Mouse (Mus musculus) cerebellum, adult (tissue): ENCODE results near the gene Ehhadh.
"Not testable (repeated sequence)": the region's sequence is repeated elsewhere in the genome, so short reads cannot be mapped to it uniquely, and the experiment has no call there.

Experiments
- ATAC-seq: cut with Nextera tagmentation; 2 replicates; pipeline ENCODE4 v1.9.2; 2017; ENCODE audit warnings: mild to moderate bottlenecking, moderate library complexity, mixed read lengths; ENCODE audit not compliant: insufficient number of reproducible peaks, low FRiP score, low TSS enrichment

Ehhadh gene

DNA sequence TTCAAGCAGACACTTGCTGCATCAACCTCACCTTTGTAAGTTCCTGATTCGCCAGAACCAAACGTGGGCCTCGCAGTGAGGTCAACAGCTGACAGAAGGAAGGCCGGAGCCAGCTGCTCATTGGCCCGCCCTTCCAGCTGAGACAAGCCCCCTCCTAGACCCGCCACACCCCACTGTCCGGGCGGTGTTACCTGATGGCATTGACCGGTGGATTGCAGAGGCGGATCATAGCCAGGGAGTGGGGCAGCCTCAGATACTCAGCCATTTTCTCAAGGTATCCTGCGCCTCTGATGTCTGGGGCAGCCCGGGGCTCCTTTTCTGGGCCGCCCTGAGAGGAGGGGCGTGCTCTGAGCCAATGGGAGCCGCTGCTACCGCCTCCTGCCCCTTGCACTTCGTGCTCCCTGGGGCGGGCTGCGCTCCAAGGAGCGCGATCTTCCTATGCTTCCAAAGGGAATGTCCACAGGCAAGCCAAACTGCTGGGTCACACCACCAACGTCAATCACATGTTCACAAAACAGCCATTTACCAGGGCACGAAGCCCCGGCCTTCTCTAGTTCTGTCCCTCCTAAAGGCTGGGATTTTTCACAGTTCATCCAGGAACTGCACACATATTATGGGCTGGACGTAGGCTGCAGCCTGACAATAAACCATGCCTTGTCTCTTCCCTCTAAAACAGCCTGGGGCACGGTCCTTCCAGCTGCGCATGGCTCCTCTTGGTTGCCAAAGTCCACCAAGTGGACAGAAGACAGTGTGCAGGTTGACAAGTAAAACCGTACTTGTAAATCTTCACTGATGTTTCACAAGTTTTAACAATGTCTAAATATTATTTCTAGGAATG lies at the start of gene Ehhadh:
Ehhadh (minus strand) TSS at position 292 of the 838 bp plus-strand sequence.
- ATAC-seq: peak; percentile 90

DNA sequence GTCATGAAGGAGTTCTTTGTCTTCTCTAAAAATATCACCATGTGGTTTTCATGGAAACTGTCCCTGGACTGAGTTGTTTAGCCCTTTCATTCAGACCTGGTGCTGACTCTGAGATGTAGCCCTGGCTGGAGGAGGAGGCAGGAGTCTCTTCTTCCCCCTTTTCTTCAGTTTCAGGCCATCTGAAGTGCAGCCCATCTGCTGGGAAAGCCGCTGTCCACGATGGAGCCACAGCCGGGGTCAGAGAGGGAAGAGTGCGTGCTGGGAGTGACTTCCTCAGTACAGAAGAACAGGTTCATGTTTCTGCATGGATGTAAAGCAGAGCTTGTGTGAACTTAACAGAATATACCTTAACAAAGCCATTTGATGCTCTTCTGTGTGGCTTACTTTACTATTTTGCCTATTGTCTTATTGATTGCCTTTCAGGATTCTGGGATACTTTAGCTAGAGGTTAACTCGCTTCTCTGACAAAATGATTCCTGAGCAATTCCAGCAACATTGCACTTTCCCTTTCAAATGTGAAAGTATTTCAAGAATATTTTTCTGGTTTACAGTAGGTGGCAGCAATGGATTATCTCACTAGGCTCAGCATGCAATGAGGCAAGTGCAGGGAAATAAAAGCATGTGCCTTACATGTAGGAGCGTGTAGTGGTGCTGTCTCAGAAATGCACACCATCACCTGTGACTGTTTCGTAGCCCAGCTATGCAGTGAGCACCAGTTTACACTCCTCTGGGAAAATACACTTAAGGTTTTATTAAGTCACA lies 48.9 kb upstream of the Ehhadh start:
- no peak for ATAC-seq

DNA sequence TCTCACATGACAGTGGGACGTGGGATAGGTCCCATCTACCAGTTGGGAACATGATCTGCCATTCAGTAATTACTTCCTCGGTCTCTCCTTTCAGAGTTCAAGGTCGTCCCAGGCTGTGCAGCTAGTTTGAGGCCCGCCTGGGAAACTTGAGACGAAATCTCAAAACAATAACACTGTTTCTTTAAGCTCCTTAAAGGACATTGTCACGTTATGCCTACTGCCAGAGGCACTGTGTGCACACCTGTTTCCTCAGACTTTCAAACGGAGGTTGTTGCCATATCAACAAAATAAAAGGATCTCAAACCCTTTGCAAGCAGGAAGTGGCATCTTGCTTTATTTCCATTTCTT lies 48.0 kb upstream of the Ehhadh start:
- no peak for ATAC-seq

DNA sequence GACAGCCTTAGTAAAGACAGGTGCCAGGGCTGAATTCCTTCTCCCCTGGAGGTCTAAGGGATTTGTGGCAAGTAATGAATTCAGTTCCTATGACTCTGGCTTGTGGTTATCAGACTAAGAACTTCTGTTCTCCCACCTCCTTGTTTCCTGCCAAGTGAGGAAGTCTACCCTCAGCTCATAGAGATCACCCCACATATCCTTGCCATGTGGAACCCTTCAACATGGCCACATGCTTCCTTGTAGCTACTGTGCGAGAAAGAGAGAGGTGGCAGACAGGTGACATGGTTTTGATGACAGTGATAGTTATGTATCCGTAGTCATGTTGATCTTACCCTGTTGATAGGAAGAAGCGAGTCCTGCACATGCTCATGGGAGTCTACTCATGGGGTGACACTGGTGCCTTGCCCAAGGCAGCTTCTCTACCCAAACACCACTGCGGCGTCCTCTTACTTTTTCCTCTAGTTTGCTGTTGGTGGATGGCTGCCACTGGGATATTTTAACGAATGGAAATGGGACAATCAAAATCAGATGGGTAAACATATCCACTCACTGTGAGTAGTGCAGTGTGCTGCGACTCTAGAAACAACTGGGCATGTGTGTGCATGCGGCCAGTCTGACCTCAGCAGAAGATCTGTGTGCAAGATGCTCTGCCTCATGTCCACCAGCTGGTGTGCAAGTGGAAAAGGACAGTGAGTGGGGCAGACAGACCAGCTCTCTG lies 47.4 kb upstream of the Ehhadh start:
- ATAC-seq: no peak

DNA sequence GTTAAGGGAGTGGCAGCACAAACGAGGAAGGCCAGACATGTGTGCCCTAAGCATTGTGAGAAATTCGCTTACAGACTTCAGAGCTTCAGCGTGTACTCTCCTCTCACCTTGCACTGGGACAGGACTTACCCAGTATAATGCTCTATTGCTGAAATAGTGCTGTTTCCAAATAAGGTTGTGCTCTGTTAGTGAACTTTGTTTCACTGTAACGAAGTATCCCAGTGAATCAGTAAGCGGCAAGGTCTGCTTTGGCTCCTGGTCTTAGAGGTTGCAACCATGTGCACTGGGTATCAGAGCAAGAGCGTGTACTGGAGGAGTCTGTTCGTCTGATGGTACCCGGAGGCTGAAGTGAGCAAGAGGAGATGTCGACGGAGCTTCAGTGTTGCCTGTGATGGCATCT lies 46.4 kb upstream of the Ehhadh start:
- no peak for ATAC-seq

DNA sequence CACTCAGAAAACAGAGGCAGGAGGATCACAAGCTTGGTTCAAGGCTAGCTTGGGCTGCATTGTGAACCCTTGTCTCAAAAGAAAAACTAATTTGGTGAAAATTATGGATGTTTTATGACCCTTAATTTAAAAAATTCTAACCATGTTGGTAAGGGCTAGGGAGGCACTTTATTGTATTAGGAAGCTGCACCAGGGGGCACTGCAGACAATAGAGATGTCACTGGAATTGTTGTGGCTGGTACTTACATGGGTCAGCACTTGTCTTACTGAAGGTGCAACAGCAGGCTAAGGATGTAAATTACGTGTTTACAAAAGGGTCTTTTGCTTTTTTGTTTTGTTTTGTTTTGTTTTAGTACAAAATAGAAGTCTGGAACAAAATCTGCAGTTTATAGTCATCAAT lies 45.9 kb upstream of the Ehhadh start:
- no peak for ATAC-seq

DNA sequence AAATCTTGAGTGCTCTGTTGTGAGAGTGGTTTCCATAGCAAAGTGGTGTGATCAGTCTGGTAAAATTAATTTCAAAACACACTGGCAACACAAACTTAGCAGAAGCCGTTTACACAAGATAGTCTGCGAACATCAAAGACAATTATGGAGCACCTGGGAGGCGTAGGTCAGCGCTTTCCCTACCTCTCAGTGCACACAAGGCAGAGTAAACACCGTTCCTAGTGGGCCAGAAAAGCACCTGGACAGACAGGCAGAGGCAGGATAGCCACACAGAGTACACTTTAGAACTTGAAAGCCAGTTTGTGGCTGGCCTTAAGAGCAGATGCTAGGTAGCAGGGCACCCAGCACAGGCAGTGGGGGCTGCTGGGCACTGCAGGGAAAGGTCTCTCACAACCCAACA lies 44.2 kb upstream of the Ehhadh start:
- no peak for ATAC-seq

DNA sequence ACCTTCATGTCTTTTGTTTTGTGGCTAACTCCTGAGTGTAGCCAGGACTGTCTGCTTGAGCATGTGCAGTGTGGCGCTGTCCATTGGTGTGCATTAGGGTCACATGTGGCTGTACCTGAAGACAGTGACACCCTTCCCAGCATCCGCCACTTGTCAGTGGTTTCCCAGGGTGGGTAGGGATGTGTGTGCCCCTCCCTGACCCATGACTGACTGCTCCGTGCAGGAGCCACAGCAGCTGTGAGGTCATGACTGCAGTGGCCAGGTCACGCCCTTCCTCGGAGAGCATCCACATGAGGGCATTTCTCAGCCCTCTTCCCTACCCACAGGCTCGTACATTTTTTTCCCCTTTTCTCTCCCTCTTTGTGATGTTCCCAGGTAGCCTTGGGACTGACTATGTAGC lies 43.2 kb upstream of the Ehhadh start:
- ATAC-seq: no peak

DNA sequence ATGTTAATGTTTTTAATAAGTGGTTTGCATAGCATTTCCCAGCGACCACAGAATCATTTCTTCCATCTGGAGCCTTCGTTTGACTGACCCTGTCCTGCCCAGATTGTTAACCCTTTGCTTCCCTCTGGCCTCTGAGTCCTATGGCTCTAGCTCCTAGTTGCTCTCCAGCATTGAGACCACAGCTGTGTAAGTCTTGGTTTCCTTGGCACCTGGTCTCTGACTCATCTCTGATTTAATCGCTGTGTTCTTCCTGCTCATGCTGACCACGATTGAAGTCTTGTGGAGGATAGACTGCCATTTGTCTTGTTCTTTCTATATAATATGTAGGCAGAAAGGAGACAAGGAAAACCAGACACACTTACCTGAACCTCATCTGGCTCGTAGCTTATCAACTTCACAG lies 42.1 kb upstream of the Ehhadh start:
- ATAC-seq: no peak

DNA sequence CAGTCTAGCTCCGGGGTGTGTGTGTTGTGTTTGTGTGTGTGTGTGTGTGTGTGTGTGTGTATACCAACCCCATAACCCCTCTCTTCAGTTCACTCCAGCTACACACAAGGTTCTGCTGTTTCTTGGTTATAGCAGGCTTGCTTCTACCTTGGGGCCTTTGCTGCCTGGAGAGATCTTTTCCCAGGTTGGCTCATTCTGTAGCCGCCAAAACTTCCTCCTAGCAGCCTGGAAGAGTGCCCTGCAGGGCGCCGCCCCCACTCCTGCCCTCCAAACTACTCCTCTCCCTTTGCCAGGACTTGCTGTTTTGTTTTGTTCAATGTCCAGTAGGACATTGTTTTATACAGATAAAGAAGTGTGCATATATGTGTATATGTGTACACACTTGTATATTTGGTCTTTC lies 40.0 kb upstream of the Ehhadh start:
- ATAC-seq: no peak

DNA sequence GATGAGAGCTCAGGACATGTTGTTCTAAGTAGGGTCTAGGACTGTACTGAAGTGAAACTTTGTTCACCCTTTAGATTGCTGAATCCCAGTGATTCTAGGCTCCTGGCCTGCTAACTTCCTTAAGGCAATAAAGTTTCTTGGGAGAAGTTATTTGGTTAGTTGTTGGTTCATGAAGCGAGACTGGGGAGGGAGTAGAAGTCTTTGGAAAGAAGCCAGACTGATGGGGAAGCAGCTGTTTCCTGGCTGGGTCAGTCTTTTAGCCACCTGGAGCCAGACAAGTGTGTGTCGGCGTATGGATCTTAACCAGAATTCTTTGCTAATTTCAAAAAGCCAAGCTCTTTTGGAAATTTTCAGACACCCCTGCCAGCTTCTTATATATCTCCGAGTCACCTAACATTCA lies 39.5 kb upstream of the Ehhadh start:
- no peak for ATAC-seq

DNA sequence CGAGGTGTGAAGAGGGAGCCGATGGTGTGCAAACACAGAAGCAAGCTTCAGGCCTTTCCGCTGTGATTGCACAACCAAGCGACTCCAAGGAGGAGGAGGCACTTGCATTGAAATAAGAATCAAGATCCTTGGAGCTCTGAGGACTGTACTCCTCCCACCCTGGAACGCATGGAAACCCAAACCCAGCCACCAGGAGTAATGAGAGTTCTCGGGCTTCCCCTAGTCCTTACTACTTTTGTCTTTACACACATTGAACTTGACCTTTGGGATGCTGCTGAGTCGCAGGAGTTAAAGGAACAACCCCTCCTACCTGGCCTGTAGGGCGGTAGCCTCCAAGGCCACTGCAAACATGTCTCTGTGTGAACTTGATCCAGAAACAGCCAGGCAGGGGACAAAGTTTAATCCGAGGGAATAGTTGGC lies 38.0 kb upstream of the Ehhadh start:
- no peak for ATAC-seq

DNA sequence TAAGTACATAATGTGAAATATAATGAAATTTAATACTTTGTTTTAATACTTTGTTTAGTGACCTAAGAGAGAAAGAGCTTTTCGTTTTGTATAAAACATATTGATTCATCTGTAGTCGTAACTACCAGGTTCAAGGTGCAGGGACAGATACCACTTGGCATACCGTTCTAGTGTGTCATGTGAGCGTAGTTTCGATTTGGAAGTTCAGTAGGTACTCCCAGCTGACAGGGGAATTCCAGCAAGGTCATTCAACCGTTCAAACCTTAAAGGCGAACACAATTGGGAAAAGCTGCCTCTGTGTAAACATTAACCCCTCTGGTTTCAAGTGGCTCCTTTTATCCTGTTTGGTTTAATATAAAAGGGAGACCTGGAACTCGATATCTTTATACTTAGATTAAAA lies 31.0 kb upstream of the Ehhadh start:
- no peak for ATAC-seq

DNA sequence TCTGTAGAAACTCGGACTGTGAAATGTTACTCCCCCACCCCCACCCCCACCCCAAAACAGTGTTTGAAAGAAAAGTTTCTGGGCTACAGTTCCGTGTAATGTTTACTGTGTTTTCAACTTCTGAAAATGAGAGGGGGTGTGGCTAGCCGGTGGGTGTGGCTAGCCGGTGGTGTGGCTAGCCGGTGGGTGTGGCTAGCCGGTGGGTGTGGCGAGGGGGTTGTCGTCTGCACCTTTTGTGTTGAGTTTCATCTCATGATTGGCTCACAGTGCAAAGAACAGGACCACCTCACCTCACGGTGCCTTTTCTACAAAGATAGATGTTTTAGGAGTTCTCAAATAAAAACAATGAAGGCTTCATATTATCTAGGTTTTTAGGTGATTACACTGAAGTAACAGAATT lies 30.5 kb upstream of the Ehhadh start:
- ATAC-seq: no peak

DNA sequence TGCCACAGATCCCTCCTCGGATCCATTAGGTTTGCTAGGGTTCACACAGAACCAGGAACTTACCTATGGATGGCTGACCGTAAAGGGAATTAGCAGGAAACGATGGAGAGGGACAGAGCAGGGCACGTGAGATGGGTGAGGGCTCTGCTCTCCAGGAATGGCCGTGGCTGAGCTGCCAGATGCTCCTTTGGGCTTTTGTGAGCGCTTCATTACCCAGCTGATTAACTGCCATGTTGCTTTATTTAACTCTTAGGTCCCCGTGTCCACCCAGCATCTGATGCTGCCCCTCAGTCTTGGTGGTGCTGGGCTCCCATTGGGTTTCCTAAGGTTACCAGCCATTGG lies 28.0 kb upstream of the Ehhadh start:
- 0 out of 2 replicates have a peak, but pooled peaks have one; percentile 22 for ATAC-seq

DNA sequence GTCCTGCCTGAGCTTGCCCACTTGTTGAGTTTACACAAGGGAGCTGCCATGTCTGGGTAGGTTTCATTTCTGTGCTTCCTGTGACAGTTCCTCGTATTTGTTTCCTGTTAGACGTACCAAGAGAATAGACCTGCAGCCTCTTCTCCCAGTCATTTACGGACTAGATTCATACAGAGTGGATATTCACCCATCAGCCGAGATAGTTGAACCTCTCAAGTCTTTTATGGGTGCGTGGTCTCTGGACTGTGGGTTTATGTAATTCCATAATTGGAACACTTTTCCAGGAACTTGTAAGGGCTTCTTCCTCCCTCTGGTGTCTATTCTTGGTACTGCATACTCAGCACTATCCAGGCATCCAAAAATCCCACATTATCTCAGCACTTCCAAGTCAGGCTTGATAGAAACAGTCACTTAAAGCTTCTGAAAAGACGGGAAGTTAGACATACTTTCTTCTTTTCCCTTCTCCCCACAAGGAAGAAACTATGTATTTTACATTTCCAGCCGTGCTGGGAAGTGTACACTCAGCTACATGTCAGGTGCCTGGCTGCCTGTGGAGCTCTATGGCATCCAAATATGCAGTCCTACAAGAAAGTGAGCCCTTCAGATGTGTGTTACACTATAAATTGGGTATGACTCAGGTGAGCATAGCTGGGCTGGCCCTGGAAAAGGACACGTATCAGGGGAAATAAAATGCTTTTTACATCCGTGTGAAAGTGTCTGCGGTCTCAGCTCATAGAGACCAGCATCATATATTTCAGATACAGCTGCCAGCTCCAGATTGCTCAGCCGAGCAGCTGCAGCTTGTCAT lies 27.5 kb upstream of the Ehhadh start:
- 0 out of 2 replicates have a peak, but pooled peaks have one; percentile 69 for ATAC-seq

DNA sequence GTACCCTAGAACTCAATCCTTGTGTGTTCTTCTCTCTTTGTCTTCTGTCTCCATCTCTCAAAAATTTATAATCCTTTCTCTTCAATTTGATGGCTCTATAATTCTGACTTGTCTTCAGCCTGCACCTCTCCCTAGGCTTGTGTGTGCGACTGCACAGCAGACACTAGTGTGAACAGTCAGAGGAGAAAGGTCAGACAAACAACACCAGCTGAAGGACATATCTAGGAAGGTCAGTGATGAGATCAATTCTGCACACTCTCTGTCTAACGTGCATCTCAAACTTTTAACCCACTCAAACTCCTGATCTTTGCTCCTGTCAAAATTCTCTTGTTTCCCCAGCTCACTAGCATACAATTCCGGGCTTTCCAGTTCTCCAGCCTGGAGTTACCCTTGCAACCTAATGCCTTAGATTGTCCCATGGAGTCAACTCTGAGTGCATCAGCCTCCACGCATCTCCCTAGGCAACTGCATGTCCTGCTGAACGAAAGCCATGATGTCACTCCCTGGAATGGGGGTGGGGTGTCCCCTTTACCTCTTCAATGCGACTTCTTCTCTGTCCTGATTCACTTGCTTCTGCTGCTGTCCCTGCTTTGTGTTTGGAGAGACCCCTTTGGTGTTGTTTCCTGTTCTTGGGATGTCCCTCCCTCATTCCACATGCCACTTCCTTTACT lies 25.7 kb upstream of the Ehhadh start:
- ATAC-seq: no peak

DNA sequence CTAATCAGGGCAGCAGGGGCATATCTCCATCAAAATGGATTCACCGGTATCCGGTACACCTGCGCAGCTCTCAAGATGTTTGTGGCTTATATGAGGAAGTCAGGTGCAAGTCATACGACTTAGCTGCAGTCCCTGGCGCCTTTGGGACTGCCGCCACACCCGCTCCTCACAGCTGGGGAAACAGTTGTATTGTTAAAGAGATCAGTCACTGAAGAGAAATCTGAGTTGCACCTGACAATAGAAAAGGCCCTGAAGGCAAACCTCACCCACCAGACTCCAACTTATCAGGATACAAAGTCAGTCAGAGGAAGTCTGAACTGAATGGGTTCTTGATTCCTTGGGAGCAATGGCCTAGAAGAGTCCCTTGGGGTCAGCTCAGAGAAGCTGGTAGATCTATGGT lies 20.2 kb upstream of the Ehhadh start:
- not testable (repeated sequence) for ATAC-seq

DNA sequence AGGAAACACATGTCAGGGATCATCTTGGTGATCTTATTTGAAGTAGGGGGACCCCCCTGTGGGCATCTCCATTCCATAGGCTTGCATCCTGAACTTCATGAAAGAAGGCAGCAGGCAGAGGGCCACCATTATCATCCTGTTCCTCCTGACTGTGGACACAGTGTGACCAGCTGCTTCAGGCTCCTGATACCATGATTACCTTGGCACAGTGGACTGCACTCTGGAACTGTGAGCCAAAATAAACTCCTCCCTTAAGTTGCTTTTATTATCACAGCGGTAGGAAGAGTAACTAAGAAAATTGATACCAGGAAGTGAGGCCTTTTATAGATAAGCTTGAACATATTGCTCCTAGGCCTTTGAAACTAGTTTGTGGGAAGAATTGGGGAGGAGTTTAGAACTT lies 19.3 kb upstream of the Ehhadh start:
- no peak for ATAC-seq

DNA sequence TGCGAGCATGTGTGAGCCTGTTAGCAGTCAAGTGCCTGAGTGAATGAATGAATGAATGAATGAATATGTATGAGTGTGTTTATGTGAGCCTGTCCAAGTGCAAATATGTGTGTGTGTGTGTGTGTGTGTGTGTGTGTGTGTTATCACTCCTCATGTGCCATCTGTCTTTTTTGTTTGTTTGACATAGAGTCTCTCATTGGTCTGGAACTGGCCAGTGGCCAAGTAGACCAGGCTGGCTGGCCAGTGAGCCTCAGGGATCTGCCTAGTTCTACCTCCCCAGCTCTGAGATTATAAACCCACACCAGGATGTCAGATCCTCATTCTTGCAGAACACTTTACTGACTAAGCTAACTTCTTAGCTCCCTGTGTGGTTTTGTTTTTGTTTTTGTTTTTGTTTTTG lies 16.7 kb upstream of the Ehhadh start:
- ATAC-seq: 0 out of 2 replicates have a peak, but pooled peaks have one; percentile 58
